Mouse (Mus musculus) stomach, postnatal 0 days (tissue): Measurements from ENCODE around the gene Zfp260. TPM values are rescaled to one million over a fixed set of nuclear protein-coding genes. Genes with fewer than 3 reads are reported as not detected.

Experiments
- ATAC-seq: fragments of 200-750 bp; cut with Nextera tagmentation; 2 replicates; pipeline ENCODE4 v1.8.0; 2017; ENCODE audit not compliant: low FRiP score, low TSS enrichment
- DNase-seq: peaks from one replicate; pipeline ENCODE4 v3.0.0-alpha.2; 2016; ENCODE audit warnings: low spot score
- H3K27ac ChIP-seq: fragments of 300-500 bp; sonication (generic); replicated peaks from 2 replicates; pipeline ENCODE4 v1.5.1; 2014; ENCODE audit warnings: mild to moderate bottlenecking, control low read depth
- H3K27me3 ChIP-seq: fragments of 300-500 bp; sonication (generic); 2 replicates; pipeline ENCODE4 v1.6.1; 2014; ENCODE audit warnings: low read length; ENCODE audit not compliant: control insufficient read depth, insufficient read depth
- H3K36me3 ChIP-seq: fragments of 300-500 bp; sonication (generic); 2 replicates; pipeline ENCODE4 v1.6.1; 2014; ENCODE audit warnings: low read length, mixed read lengths; ENCODE audit not compliant: control insufficient read depth, insufficient read depth
- H3K4me1 ChIP-seq: fragments of 300-500 bp; sonication (generic); replicated peaks from 2 replicates; pipeline ENCODE4 v1.6.1; 2014; ENCODE audit warnings: antibody characterized with exemption; ENCODE audit not compliant: control insufficient read depth, insufficient read depth
- H3K4me2 ChIP-seq: fragments of 300-500 bp; sonication (generic); replicated peaks from 2 replicates; pipeline ENCODE4 v1.6.1; 2014; ENCODE audit warnings: low read depth, mild to moderate bottlenecking, control low read depth, moderate library complexity
- H3K4me3 ChIP-seq: fragments of 300-500 bp; sonication (generic); 2 replicates; pipeline ENCODE4 v1.5.1; 2014; ENCODE audit warnings: low read depth, low read length, control low read depth
- H3K9ac ChIP-seq: fragments of 300-500 bp; sonication (generic); 2 replicates; pipeline ENCODE4 v1.6.1; 2014; ENCODE audit warnings: mild to moderate bottlenecking, low read length, control low read depth, mixed read lengths
- H3K9me3 ChIP-seq: fragments of 300-500 bp; sonication (generic); 2 replicates; pipeline ENCODE4 v1.6.1; 2016; ENCODE audit warnings: low read length; ENCODE audit not compliant: control insufficient read depth
- CTCF ChIP-seq: IDR thresholded peaks from 2 replicates; pipeline ENCODE4 v1.5.1; 2016; ENCODE audit warnings: antibody characterized with exemption, low read depth, mild to moderate bottlenecking, moderate library complexity
- EP300 ChIP-seq: optimal IDR thresholded peaks from 2 replicates; pipeline ENCODE3; 2016; ENCODE audit warnings: antibody characterized with exemption
- WGBS: fragments of 180-500 bp; shearing (Covaris S2); extraction: QIAGEN DNeasy Blood & Tissue Kit; methylation state at CpG from one replicate; pipeline ENCODE4 v1.1.7; 2014; 5-methylcytosine and 5-hydroxymethylcytosine counted together
- polyA plus RNA-seq: library from polyadenylated mRNA; unstranded; fragments of >200 nt; fragmentation: Nextera tagmentation; extraction: Ambion mirVana; gene quantifications from 2 replicates; pipeline ENCODE4 v1.2.1, GENCODE M21; 2015

Zfp260 gene
- polyA plus RNA-seq, 1 experiment from 2014 or later: 44.6 TPM

- Histone ChIP-seq H3K9ac (no peak overlapping the region), H3K4me1 (no peaks in the 10 kb centered on the region), H3K4me3 (no peak overlapping the region), H3K27me3 (no peaks in the 10 kb centered on the region), H3K9me3 (no peaks in the 10 kb centered on the region), H3K27ac (no peak overlapping the region), H3K36me3 (no peaks in the 10 kb centered on the region), H3K4me2 (no peak overlapping the region)
- DNase-seq (no peak), ATAC-seq (0 out of 2 replicates have a peak, but pooled peaks have one; percentile 21)
- TF ChIP-seq EP300 (no peak), CTCF (no peak)
- 82% methylated on average over 5 of the region's 5 CpGs for WGBS
These were observed 30.0 kb upstream of the Zfp260 start for GRCm38 (mm10) chr7:30064622-30065021.

- Histone ChIP-seq H3K9me3 (no peaks in the 10 kb centered on the region), H3K4me1 (no peaks in the 10 kb centered on the region), H3K9ac (peak within 1 kb of the TSS; percentile 70), H3K27ac (0 out of 2 replicates have a peak within 1 kb of the TSS, but pooled peaks have one; percentile 49), H3K27me3 (no peaks in the 10 kb centered on the region), H3K36me3 (no peaks in the 10 kb centered on the region), H3K4me3 (peak within 1 kb of the TSS; percentile 82), H3K4me2 (peak within 1 kb of the TSS; percentile 99)
- DNase-seq (peak; percentile 75), ATAC-seq (peak; percentile 63)
- under 1% methylated on average over 47 of the region's 50 CpGs for WGBS
- no peak for TF ChIP-seq EP300
- TF ChIP-seq CTCF: no peak
These were observed 22.2 kb upstream of the Zfp260 start, which contains the start of gene Zfp82 for GRCm38 (mm10) chr7:30072146-30073028. TSS of gene Zfp82 (minus strand) at chr7:30072900.

- Histone ChIP-seq H3K4me1 (peaks cover 3% of the 10 kb centered on the region; the same call in 1 of the 2 replicates), H3K36me3 (peaks cover 5% of the 10 kb centered on the region; the same call in 1 of the 2 replicates), H3K4me3 (no peak overlapping the region), H3K27ac (no peak overlapping the region), H3K9ac (no peak overlapping the region), H3K9me3 (no peaks in the 10 kb centered on the region), H3K27me3 (no peaks in the 10 kb centered on the region), H3K4me2 (no peak overlapping the region)
- 79% methylated on average over 9 of the region's 9 CpGs for WGBS
- DNase-seq (no peak), ATAC-seq (no peak)
- no peak for TF ChIP-seq EP300
- TF ChIP-seq CTCF: no peak
These were observed 8.1 kb upstream of the Zfp260 start for GRCm38 (mm10) chr7:30086524-30086923.

GRCm38 (mm10) chr7:30089405-30089804 lies 5.2 kb upstream of the Zfp260 start:
- H3K36me3 ChIP-seq: peaks cover 2% of the 10 kb centered on the region; the same call in 1 of the 2 replicates
- 11% methylated on average over 6 of the region's 6 CpGs for WGBS
- peak overlapping the region; percentile 68 for H3K4me2 ChIP-seq
- H3K27me3 ChIP-seq: no peaks in the 10 kb centered on the region
- no peak overlapping the region for H3K27ac ChIP-seq
- no peak for ATAC-seq
- peak overlapping the region; percentile 67; the same call in 1 of the 2 replicates for H3K9ac ChIP-seq
- peaks cover 7% of the 10 kb centered on the region for H3K4me1 ChIP-seq
- DNase-seq: no peak
- no peak for TF ChIP-seq CTCF
- no peak for TF ChIP-seq EP300
- no peaks in the 10 kb centered on the region for H3K9me3 ChIP-seq
- peak overlapping the region; percentile 60 for H3K4me3 ChIP-seq

GRCm38 (mm10) chr7:30090092-30090969 lies 4.2 kb upstream of the Zfp260 start, which contains the start of the genes Gm26920 and Zfp566:
TSS of gene Gm26920 (minus strand) at chr7:30090410.
TSS of gene Zfp566 (minus strand) at chr7:30090527.
- under 1% methylated on average over 40 of the region's 40 CpGs for WGBS
- H3K4me3 ChIP-seq: peak within 1 kb of the TSS; percentile 60
- H3K27me3 ChIP-seq: no peaks in the 10 kb centered on the region
- peak; percentile 96 for TF ChIP-seq EP300
- TF ChIP-seq CTCF: 0 out of 2 replicates have a peak, but pooled peaks have one; percentile 5
- H3K4me1 ChIP-seq: peaks cover 7% of the 10 kb centered on the region
- peak within 1 kb of the TSS; percentile 68 for H3K4me2 ChIP-seq
- no peaks in the 10 kb centered on the region for H3K9me3 ChIP-seq
- H3K27ac ChIP-seq: peak within 1 kb of the TSS; percentile 67
- peak; percentile 95 for ATAC-seq
- H3K36me3 ChIP-seq: no peaks in the 10 kb centered on the region
- DNase-seq: peak; percentile 98
- peak within 1 kb of the TSS; percentile 67 for H3K9ac ChIP-seq
